Mouse (Mus musculus) limb, embryonic 10.5 days (tissue): ENCODE results near the gene Wdr66. TPM values are rescaled to one million over a fixed set of nuclear protein-coding genes. Genes with fewer than 3 reads are reported as not detected.
A peak's percentile ranks its signal among the peaks of the same experiment; 100 is the strongest.

Experiments used
- DNase-seq: peaks from one replicate; pipeline ENCODE4 v3.0.0-alpha.2; 2017; ENCODE audit warnings: low spot score
- H3K27ac ChIP-seq: fragments of 300-500 bp; sonication (generic); 2 replicates; pipeline ENCODE4 v1.5.1; 2016; ENCODE audit warnings: mild to moderate bottlenecking
- H3K27me3 ChIP-seq: fragments of 300-500 bp; sonication (generic); 2 replicates; pipeline ENCODE4 v1.6.1; 2016; ENCODE audit warnings: low read depth, mild to moderate bottlenecking; ENCODE audit not compliant: poor library complexity, severe bottlenecking
- H3K36me3 ChIP-seq: fragments of 300-500 bp; sonication (generic); 2 replicates; pipeline ENCODE4 v1.6.1; 2016; ENCODE audit warnings: mild to moderate bottlenecking, moderate library complexity
- H3K4me1 ChIP-seq: fragments of 300-500 bp; sonication (generic); 2 replicates; pipeline ENCODE4 v1.6.1; 2016
- H3K4me3 ChIP-seq: fragments of 300-500 bp; sonication (generic); 2 replicates; pipeline ENCODE4 v1.5.1; 2016; ENCODE audit warnings: mild to moderate bottlenecking, moderate library complexity
- H3K9me3 ChIP-seq: fragments of 300-500 bp; sonication (generic); replicated peaks from 2 replicates; pipeline ENCODE4 v1.6.1; 2016; ENCODE audit warnings: mild to moderate bottlenecking
- WGBS: fragments of 180-500 bp; shearing (Covaris S2); methylation state at CpG from one replicate; pipeline ENCODE4 v1.1.7; 2016; 5-methylcytosine and 5-hydroxymethylcytosine counted together
- polyA plus RNA-seq: library from polyadenylated mRNA; unstranded; fragments of >200 nt; fragmentation: Nextera tagmentation; extraction: Ambion mirVana; gene quantifications from 2 replicates; pipeline ENCODE4 v1.2.1, GENCODE M21; 2016

Wdr66 gene
- polyA plus RNA-seq, 1 experiment from 2014 or later, result 0.16 TPM

- WGBS, result 92% methylated on average over 6 of the region's 6 CpGs
- peaks cover 100% of the 10 kb centered on the region for H3K36me3 ChIP-seq
Measured at GRCm38 (mm10) chr5:123359431-123359830, 107.5 kb downstream of the Wdr66 start.

GRCm38 (mm10) chr5:123362911-123363310 is 111.0 kb downstream of the Wdr66 start:
- no peak overlapping the region for H3K4me3 ChIP-seq
- no peaks in the 10 kb centered on the region for H3K4me1 ChIP-seq
- H3K36me3 ChIP-seq, result peaks cover 99% of the 10 kb centered on the region
- H3K27ac ChIP-seq, result no peak overlapping the region
- H3K9me3 ChIP-seq, result no peaks in the 10 kb centered on the region
- no peak for DNase-seq
- no peaks in the 10 kb centered on the region for H3K27me3 ChIP-seq
- 91% methylated on average over 4 of the region's 4 CpGs for WGBS

More at GRCm38 (mm10) chr5:123359431-123359830, 107.5 kb downstream of the Wdr66 start:
- DNase-seq, result no peak
- H3K9me3 ChIP-seq, result no peaks in the 10 kb centered on the region
- H3K27ac ChIP-seq, result no peak overlapping the region
- no peaks in the 10 kb centered on the region for H3K4me1 ChIP-seq
- no peak overlapping the region for H3K4me3 ChIP-seq
- no peaks in the 10 kb centered on the region for H3K27me3 ChIP-seq

GRCm38 (mm10) chr5:123364302-123364971 is 112.5 kb downstream of the Wdr66 start:
- Histone ChIP-seq H3K4me3 (no peak overlapping the region), H3K36me3 (peaks cover 99% of the 10 kb centered on the region), H3K9me3 (no peaks in the 10 kb centered on the region), H3K4me1 (no peaks in the 10 kb centered on the region), H3K27ac (no peak overlapping the region), H3K27me3 (no peaks in the 10 kb centered on the region)
- DNase-seq, result no peak
- WGBS, result 89% methylated on average over 11 of the region's 11 CpGs

GRCm38 (mm10) chr5:123368869-123369488 is 117.1 kb downstream of the Wdr66 start:
- H3K36me3 ChIP-seq, result peaks cover 99% of the 10 kb centered on the region
- peak; percentile 75 for DNase-seq
- 83% methylated on average over 13 of the region's 13 CpGs for WGBS
- no peaks in the 10 kb centered on the region for H3K9me3 ChIP-seq
- H3K27ac ChIP-seq, result no peak overlapping the region
- H3K4me1 ChIP-seq, result no peaks in the 10 kb centered on the region
- no peaks in the 10 kb centered on the region for H3K27me3 ChIP-seq
- no peak overlapping the region for H3K4me3 ChIP-seq

GRCm38 (mm10) chr5:123370049-123370448 is 118.1 kb downstream of the Wdr66 start:
- Histone ChIP-seq H3K4me1 (no peaks in the 10 kb centered on the region), H3K9me3 (no peaks in the 10 kb centered on the region), H3K4me3 (no peak overlapping the region), H3K27me3 (no peaks in the 10 kb centered on the region), H3K36me3 (peaks cover 99% of the 10 kb centered on the region), H3K27ac (no peak overlapping the region)
- WGBS, result 91% methylated on average over 5 of the region's 5 CpGs
- no peak for DNase-seq

- no peaks in the 10 kb centered on the region for H3K27me3 ChIP-seq
- H3K4me1 ChIP-seq, result peaks cover 13% of the 10 kb centered on the region
- H3K9me3 ChIP-seq, result no peaks in the 10 kb centered on the region
- no peak for DNase-seq
- H3K27ac ChIP-seq, result no peak overlapping the region
- H3K36me3 ChIP-seq, result peaks cover 64% of the 10 kb centered on the region
- 95% methylated on average over 10 of the region's 10 CpGs for WGBS
- no peak overlapping the region for H3K4me3 ChIP-seq
Measured at GRCm38 (mm10) chr5:123375262-123375661, 123.4 kb downstream of the Wdr66 start.

GRCm38 (mm10) chr5:123375793-123376452 is 124.0 kb downstream of the Wdr66 start:
- Histone ChIP-seq H3K9me3 (no peaks in the 10 kb centered on the region), H3K27ac (no peak overlapping the region), H3K27me3 (no peaks in the 10 kb centered on the region), H3K36me3 (peaks cover 57% of the 10 kb centered on the region), H3K4me3 (no peak overlapping the region), H3K4me1 (peaks cover 13% of the 10 kb centered on the region)
- no peak for DNase-seq
- WGBS, result 96% methylated on average over 6 of the region's 6 CpGs

GRCm38 (mm10) chr5:123376569-123376968 is 124.7 kb downstream of the Wdr66 start:
- Histone ChIP-seq H3K27me3 (0 out of 2 replicates have a peak, but pooled peaks cover under 1% of the 10 kb centered on the region), H3K27ac (no peak overlapping the region), H3K9me3 (no peaks in the 10 kb centered on the region), H3K36me3 (peaks cover 51% of the 10 kb centered on the region), H3K4me3 (no peak overlapping the region), H3K4me1 (peaks cover 13% of the 10 kb centered on the region)
- DNase-seq, result no peak
- WGBS, result 74% methylated on average over 10 of the region's 10 CpGs

Other genes with a start within 250 kb of the Wdr66 start
- gene Orai1, start 237.0 kb upstream of the Wdr66 start, polyA plus RNA-seq, result 10.2 and 11.5 TPM in 2 replicates
- not detected in 2 replicates for gene Morn3, start 205.1 kb upstream of the Wdr66 start, polyA plus RNA-seq
- gene Tmem120b, start 183.7 kb upstream of the Wdr66 start, polyA plus RNA-seq, result 9.7 and 12.4 TPM in 2 replicates
- gene Rhof, start 119.4 kb upstream of the Wdr66 start, polyA plus RNA-seq, result 1.8 and 2.0 TPM in 2 replicates
- 9.4 and 10.6 TPM in 2 replicates for gene Setd1b, start 109.9 kb upstream of the Wdr66 start, polyA plus RNA-seq
- gene Psmd9, start 82.7 kb upstream of the Wdr66 start, polyA plus RNA-seq, result 90.1 and 92.0 TPM in 2 replicates
- gene Hpd, start 69.4 kb upstream of the Wdr66 start, polyA plus RNA-seq, result not detected in 2 replicates
- gene Bcl7a, start 91.7 kb downstream of the Wdr66 start, polyA plus RNA-seq, result 35.8 and 38.8 TPM in 2 replicates
- gene Mlxip, start 142.7 kb downstream of the Wdr66 start, polyA plus RNA-seq, result 21.1 and 22.1 TPM in 2 replicates
- 0.08 TPM in 1 of 2 replicates, not detected in the other for gene Lrrc43, start 237.2 kb downstream of the Wdr66 start, polyA plus RNA-seq
- gene Il31, start 237.4 kb downstream of the Wdr66 start, polyA plus RNA-seq, result not detected in 2 replicates